Mouse (Mus musculus): ENCODE measurements around the gene Nmnat2. TPM values are rescaled to one million over a fixed set of nuclear protein-coding genes. Genes with fewer than 3 reads are reported as not detected.

The Nmnat2 gene
- polyA plus RNA-seq, 1 experiment, result 3.2 TPM

- Histone ChIP-seq H3K36me3 (ENCODE audit: control insufficient read depth, insufficient read depth, low read length) (no peaks in the 10 kb centered on the region), H3K27ac (ENCODE audit: control insufficient read depth, insufficient read depth, low read depth, low read length) (no peak overlapping the region)
- TF ChIP-seq CTCF (IDR thresholded peaks at IDR 0.05; ENCODE audit: control insufficient read depth, insufficient read depth, insufficient replicate concordance, low read depth, low read length) (no peak), POLR2A (IDR thresholded peaks at IDR 0.05; ENCODE audit: control insufficient read depth, low read depth, low read length) (no peak)
Observed at GRCm38 (mm10) chr1:152966222-152966621, 11.4 kb downstream of the Nmnat2 start.

GRCm38 (mm10) chr1:152966686-152967085, 11.9 kb downstream of the Nmnat2 start:
- H3K27me3 ChIP-seq (ENCODE audit: control insufficient read depth, insufficient read depth, low read length), result no peaks in the 10 kb centered on the region
- H3K4me1 ChIP-seq (ENCODE audit: control insufficient read depth, insufficient read depth, low read length), result no peaks in the 10 kb centered on the region
- no peaks in the 10 kb centered on the region for H3K36me3 ChIP-seq (ENCODE audit: control insufficient read depth, insufficient read depth, low read length)
- no peak overlapping the region for H3K27ac ChIP-seq (ENCODE audit: control insufficient read depth, insufficient read depth, low read depth, low read length)
- TF ChIP-seq CTCF (IDR thresholded peaks at IDR 0.05; ENCODE audit: control insufficient read depth, insufficient read depth, insufficient replicate concordance, low read depth, low read length) (no peak), POLR2A (IDR thresholded peaks at IDR 0.05; ENCODE audit: control insufficient read depth, low read depth, low read length) (no peak)
- no peak overlapping the region for H3K4me3 ChIP-seq (ENCODE audit: control insufficient read depth, low read depth, low read length)

More at GRCm38 (mm10) chr1:152966222-152966621, 11.4 kb downstream of the Nmnat2 start:
- Histone ChIP-seq H3K4me1 (ENCODE audit: control insufficient read depth, insufficient read depth, low read length) (no peaks in the 10 kb centered on the region), H3K27me3 (ENCODE audit: control insufficient read depth, insufficient read depth, low read length) (no peaks in the 10 kb centered on the region), H3K4me3 (ENCODE audit: control insufficient read depth, low read depth, low read length) (no peak overlapping the region)

- Histone ChIP-seq H3K27ac (ENCODE audit: control insufficient read depth, insufficient read depth, low read depth, low read length) (no peak overlapping the region), H3K27me3 (ENCODE audit: control insufficient read depth, insufficient read depth, low read length) (no peaks in the 10 kb centered on the region), H3K36me3 (ENCODE audit: control insufficient read depth, insufficient read depth, low read length) (no peaks in the 10 kb centered on the region), H3K4me1 (ENCODE audit: control insufficient read depth, insufficient read depth, low read length) (no peaks in the 10 kb centered on the region), H3K4me3 (ENCODE audit: control insufficient read depth, low read depth, low read length) (no peak overlapping the region)
- no peak for TF ChIP-seq CTCF (IDR thresholded peaks at IDR 0.05; ENCODE audit: control insufficient read depth, insufficient read depth, insufficient replicate concordance, low read depth, low read length)
- TF ChIP-seq POLR2A (IDR thresholded peaks at IDR 0.05; ENCODE audit: control insufficient read depth, low read depth, low read length), result no peak
Observed at GRCm38 (mm10) chr1:152969081-152969480, 14.3 kb downstream of the Nmnat2 start.

GRCm38 (mm10) chr1:152972957-152973356, 18.2 kb downstream of the Nmnat2 start:
- Histone ChIP-seq H3K27ac (ENCODE audit: control insufficient read depth, insufficient read depth, low read depth, low read length) (no peak overlapping the region), H3K27me3 (ENCODE audit: control insufficient read depth, insufficient read depth, low read length) (no peaks in the 10 kb centered on the region), H3K36me3 (ENCODE audit: control insufficient read depth, insufficient read depth, low read length) (no peaks in the 10 kb centered on the region), H3K4me3 (ENCODE audit: control insufficient read depth, low read depth, low read length) (no peak overlapping the region), H3K4me1 (ENCODE audit: control insufficient read depth, insufficient read depth, low read length) (no peaks in the 10 kb centered on the region)
- no peak for TF ChIP-seq CTCF (IDR thresholded peaks at IDR 0.05; ENCODE audit: control insufficient read depth, insufficient read depth, insufficient replicate concordance, low read depth, low read length)
- no peak for TF ChIP-seq POLR2A (IDR thresholded peaks at IDR 0.05; ENCODE audit: control insufficient read depth, low read depth, low read length)

GRCm38 (mm10) chr1:152973421-152973820, 18.6 kb downstream of the Nmnat2 start:
- no peak for TF ChIP-seq POLR2A (IDR thresholded peaks at IDR 0.05; ENCODE audit: control insufficient read depth, low read depth, low read length)
- TF ChIP-seq CTCF (IDR thresholded peaks at IDR 0.05; ENCODE audit: control insufficient read depth, insufficient read depth, insufficient replicate concordance, low read depth, low read length), result no peak
- Histone ChIP-seq H3K27ac (ENCODE audit: control insufficient read depth, insufficient read depth, low read depth, low read length) (no peak overlapping the region), H3K27me3 (ENCODE audit: control insufficient read depth, insufficient read depth, low read length) (no peaks in the 10 kb centered on the region), H3K36me3 (ENCODE audit: control insufficient read depth, insufficient read depth, low read length) (no peaks in the 10 kb centered on the region), H3K4me1 (ENCODE audit: control insufficient read depth, insufficient read depth, low read length) (no peaks in the 10 kb centered on the region), H3K4me3 (ENCODE audit: control insufficient read depth, low read depth, low read length) (no peak overlapping the region)

- Histone ChIP-seq H3K4me1 (ENCODE audit: control insufficient read depth, insufficient read depth, low read length) (no peaks in the 10 kb centered on the region), H3K27ac (ENCODE audit: control insufficient read depth, insufficient read depth, low read depth, low read length) (no peak overlapping the region), H3K36me3 (ENCODE audit: control insufficient read depth, insufficient read depth, low read length) (no peaks in the 10 kb centered on the region), H3K27me3 (ENCODE audit: control insufficient read depth, insufficient read depth, low read length) (no peaks in the 10 kb centered on the region), H3K4me3 (ENCODE audit: control insufficient read depth, low read depth, low read length) (no peak overlapping the region)
- no peak for TF ChIP-seq POLR2A (IDR thresholded peaks at IDR 0.05; ENCODE audit: control insufficient read depth, low read depth, low read length)
- no peak for TF ChIP-seq CTCF (IDR thresholded peaks at IDR 0.05; ENCODE audit: control insufficient read depth, insufficient read depth, insufficient replicate concordance, low read depth, low read length)
Observed at GRCm38 (mm10) chr1:152973861-152974260, 19.1 kb downstream of the Nmnat2 start.

- no peak overlapping the region for H3K4me3 ChIP-seq (ENCODE audit: control insufficient read depth, low read depth, low read length)
- no peaks in the 10 kb centered on the region for H3K27me3 ChIP-seq (ENCODE audit: control insufficient read depth, insufficient read depth, low read length)
- TF ChIP-seq CTCF (IDR thresholded peaks at IDR 0.05; ENCODE audit: control insufficient read depth, insufficient read depth, insufficient replicate concordance, low read depth, low read length) (no peak), POLR2A (IDR thresholded peaks at IDR 0.05; ENCODE audit: control insufficient read depth, low read depth, low read length) (no peak)
- no peak overlapping the region for H3K27ac ChIP-seq (ENCODE audit: control insufficient read depth, insufficient read depth, low read depth, low read length)
- no peaks in the 10 kb centered on the region for H3K36me3 ChIP-seq (ENCODE audit: control insufficient read depth, insufficient read depth, low read length)
- H3K4me1 ChIP-seq (ENCODE audit: control insufficient read depth, insufficient read depth, low read length), result no peaks in the 10 kb centered on the region
Observed at GRCm38 (mm10) chr1:152975144-152975543, 20.4 kb downstream of the Nmnat2 start.

- Histone ChIP-seq H3K27me3 (ENCODE audit: control insufficient read depth, insufficient read depth, low read length) (no peaks in the 10 kb centered on the region), H3K4me3 (ENCODE audit: control insufficient read depth, low read depth, low read length) (no peak overlapping the region), H3K27ac (ENCODE audit: control insufficient read depth, insufficient read depth, low read depth, low read length) (no peak overlapping the region), H3K36me3 (ENCODE audit: control insufficient read depth, insufficient read depth, low read length) (no peaks in the 10 kb centered on the region), H3K4me1 (ENCODE audit: control insufficient read depth, insufficient read depth, low read length) (no peaks in the 10 kb centered on the region)
- no peak for TF ChIP-seq POLR2A (IDR thresholded peaks at IDR 0.05; ENCODE audit: control insufficient read depth, low read depth, low read length)
Observed at GRCm38 (mm10) chr1:152978700-152979099, 23.9 kb downstream of the Nmnat2 start.

Data from testis, adult 2 months (tissue).